ENCODE assay signal across 8 mouse cellular contexts in the genomic region with DNA sequence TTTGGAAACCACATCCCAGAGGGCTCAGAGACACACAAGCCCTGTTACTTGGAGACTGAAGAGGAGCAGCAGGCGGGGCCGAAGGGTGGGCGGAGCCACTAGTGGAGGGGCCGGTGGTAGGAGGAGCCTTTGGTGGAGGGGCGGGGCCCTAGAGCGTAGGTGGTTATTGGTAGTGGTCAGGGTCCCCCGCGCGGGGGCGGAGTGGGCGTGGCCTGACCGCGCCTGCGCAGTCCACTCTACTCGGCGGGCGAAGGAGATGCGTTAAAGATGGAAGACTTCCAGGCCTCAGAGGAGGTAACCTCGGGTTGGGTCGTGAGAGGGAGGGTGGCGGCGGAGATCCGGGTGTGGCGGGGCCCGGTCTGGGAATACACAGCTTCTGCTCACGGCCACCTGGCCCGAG. TPM values are rescaled to one million over a fixed set of nuclear protein-coding genes. Genes with fewer than 3 reads are reported as not detected.
A peak's percentile ranks its signal among the peaks of the same experiment; 100 is the strongest.
DNase-seq lines count a peak whose midpoint lies in the region; ATAC-seq lines count a peak whose summit lies in the region.
"Not testable (repeated sequence)": the region's sequence is repeated elsewhere in the genome, so short reads cannot be mapped to it uniquely, and the experiment has no call there.

A gene (plus strand): TSS at position 168 of the 400 bp plus-strand sequence.

- intact Hi-C loops in gastrocnemius, postnatal 14 days (cut with DNase I; ENCODE audit: low total_unique reads); left cerebral cortex, postnatal 10 days (cut with DNase I): not testable (repeated sequence)

- peak; percentile 96 for ATAC-seq in inflammation-experienced regulatory T-cells, adult 6 months
- peak; percentile 99 for ATAC-seq in megakaryocyte-erythroid progenitor cell, adult 5-6 weeks (replicated peaks; ENCODE audit: low FRiP score, low TSS enrichment, poor library complexity, severe bottlenecking)

- peak; percentile 99 for DNase-seq in adipocyte (ENCODE audit: low spot score)
- peak; percentile 99 for DNase-seq in embryo, embryonic 10 days (ENCODE audit: low spot score)
- peak; percentile 100 for DNase-seq in gastrocnemius, postnatal 14 days
- peak; percentile 100 for DNase-seq in left cerebral cortex, postnatal 10 days (ENCODE audit: extremely low spot score in 1 of 2, low spot score in 2 of 2)
- peak; percentile 100 for DNase-seq in right cerebral cortex, postnatal 25 days
- peak; percentile 100 for DNase-seq in urinary bladder, postnatal 4 days (ENCODE audit: low spot score in 2 of 2)

RNA-seq across cellular contexts. Expression of the gene that starts here (rescaled TPM):
- 10 to 100 TPM; 81.4 to 83.4 TPM for total RNA-seq in gastrocnemius, postnatal 14 days (2021)
- 100 to 1,000 TPM; 120 to 197 (median 161) TPM for polyA plus RNA-seq in inflammation-experienced regulatory T-cells, adult 6 months (2017; shearing (Covaris generic))
- 100 to 1,000 TPM; 258 to 295 TPM for total RNA-seq in left cerebral cortex, postnatal 10 days (2021)
- 73.6 and 91.2 TPM in 2 replicates for total RNA-seq in megakaryocyte-erythroid progenitor cell, adult 5-6 weeks (2014; fragmentation: Nextera tagmentation)
- total RNA-seq in megakaryocyte-erythroid progenitor cell, adult 5-6 weeks (2017), result 101 and 104 TPM in 2 replicates

Comparison
In these comparisons a context has a peak if more than half of its experiments do, and no peak if none do; other contexts are left out.
1. Peak in every context shown above with its lines: DNase-seq and ATAC-seq.